25 mouse cellular contexts compared by ENCODE assay signal in genomic region chr13:102869541-102869940, GRCm38 (mm10).
A peak's percentile ranks its signal among the peaks of the same experiment; 100 is the strongest.
DNase-seq lines count a peak whose midpoint lies in the region; TF ChIP-seq lines count a peak whose summit lies in the region.
"Had no signal": no experiment of that assay in that cellular context is flagged by ENCODE, and none has a peak within 500 bp of the region (broad histone marks: within the 10 kb centered on the region; RNA-seq: fewer than 3 reads in every experiment).

No protein-coding gene starts in this region.

- H3K4me1 ChIP-seq in heart, adult 2 months (ENCODE audit: control insufficient read depth, insufficient read depth, low read length) = peaks cover 27% of the 10 kb centered on the region
- H3K4me1 ChIP-seq in heart, embryonic 10.5 days = peaks cover 43% of the 10 kb centered on the region
- peaks cover 24% of the 10 kb centered on the region for H3K4me1 ChIP-seq in brown adipose tissue, adult 24 weeks (ENCODE audit: control insufficient read depth, insufficient read depth, insufficient read length, low read length)

- TF ChIP-seq EP300 in heart, adult 2 months (IDR thresholded peaks at IDR 0.05; ENCODE audit: insufficient read depth, low read depth, low read length) = no peak

- no peak for TF ChIP-seq CTCF in heart, adult 2 months (IDR thresholded peaks at IDR 0.05)

- intact Hi-C loops in heart, adult 2 months (cut with DNase I) = no loop called here
- intact Hi-C loops in heart, postnatal 10 days (cut with DNase I) = loop anchor here (5.0 kb wide), 1 partner anchor 38 kb away; no protein-coding TSS in a partner anchor
- intact Hi-C loops in heart, postnatal 25 days (cut with DNase I) = loop anchor here (5.0 kb wide), 1 partner anchor 57 kb away; no protein-coding TSS in a partner anchor

- H3K27ac ChIP-seq in heart, adult 2 months = peak overlapping the region; percentile 73
- no peak overlapping the region for H3K27ac ChIP-seq in heart, embryonic 10.5 days
- H3K27ac ChIP-seq in brown adipose tissue, adult 24 weeks (replicated peaks; ENCODE audit: low read depth, low read length) = peak overlapping the region; percentile 92
- H3K27ac ChIP-seq: embryonic facial prominence, embryonic 12.5 days; liver, embryonic 14.5 days; macrophage; midbrain, embryonic 13.5 days; neural tube, embryonic 13.5 days had no signal

- no peak overlapping the region for H3K9ac ChIP-seq in heart, adult 2 months (ENCODE audit: low read depth, low read length)
- H3K9ac ChIP-seq: embryonic facial prominence, embryonic 12.5 days; liver, embryonic 14.5 days; midbrain, embryonic 13.5 days; neural tube, embryonic 13.5 days had no signal

- H3K27me3 ChIP-seq in heart, adult 2 months (ENCODE audit: control insufficient read depth, insufficient read depth, low read length) = no peaks in the 10 kb centered on the region
- H3K27me3 ChIP-seq in heart, embryonic 10.5 days (ENCODE audit: insufficient read depth, poor library complexity, severe bottlenecking) = no peaks in the 10 kb centered on the region
- H3K27me3 ChIP-seq: embryonic facial prominence, embryonic 12.5 days; heart, embryonic 13.5 days; midbrain, embryonic 13.5 days; neural tube, embryonic 13.5 days; Patski had no signal

- no peaks in the 10 kb centered on the region; the same call in 1 of the 2 replicates for H3K9me3 ChIP-seq in heart, embryonic 10.5 days

- 42% methylated on average over 4 of the region's 4 CpGs for WGBS in heart, adult 2 months
- 80% methylated on average over 4 of the region's 4 CpGs for WGBS in heart, embryonic 10.5 days

- H3K4me3 ChIP-seq in heart, adult 2 months = no peak overlapping the region
- H3K4me3 ChIP-seq in heart, embryonic 10.5 days = no peak overlapping the region
- H3K4me3 ChIP-seq in brown adipose tissue, adult 24 weeks (ENCODE audit: insufficient read depth, low read depth, low read length) = no peak overlapping the region
- H3K4me3 ChIP-seq: embryonic facial prominence, embryonic 12.5 days; heart, embryonic 13.5 days; midbrain, embryonic 13.5 days; neural tube, embryonic 13.5 days had no signal

- H3K36me3 ChIP-seq in heart, adult 2 months (ENCODE audit: control insufficient read depth, insufficient read depth, low read length) = peaks cover 44% of the 10 kb centered on the region
- H3K36me3 ChIP-seq in heart, embryonic 10.5 days = peaks cover 17% of the 10 kb centered on the region; the same call in 1 of the 2 replicates
- H3K36me3 ChIP-seq: embryonic facial prominence, embryonic 12.5 days; neural tube, embryonic 13.5 days had no signal

- DNase-seq in heart, adult 2 months = peak in 1 of 2 experiments; percentile 38
- DNase-seq in heart, postnatal 10 days = no peak
- DNase-seq in heart, postnatal 25 days (ENCODE audit: low spot score) = peak; percentile 14
- no peak for DNase-seq in heart, embryonic 10.5 days (ENCODE audit: low spot score)
- DNase-seq in lung, postnatal 25 days (ENCODE audit: low spot score) = peak; percentile 68
- DNase-seq in embryo, embryonic 10.5 days (ENCODE audit: low spot score) = no peak
- DNase-seq: adrenal gland, postnatal 10 days; cerebellum, adult 11 months; cerebellum, adult 9-10 months; cerebellum, postnatal 36 days; embryo, embryonic 11 days; gastrocnemius, postnatal 36 days; kidney, adult 2 months; kidney, postnatal 36 days; layer of hippocampus, postnatal 36 days; left cerebral cortex, postnatal 4 days; thymus, postnatal 4 days had no signal

- H3K79me2 ChIP-seq in heart, adult 2 months (replicated peaks; ENCODE audit: control insufficient read depth, insufficient read depth, low read length) = peaks cover 8% of the 10 kb centered on the region

- TF ChIP-seq POLR2A in heart, adult 2 months (IDR thresholded peaks at IDR 0.05; ENCODE audit: insufficient read depth, low read depth, low read length) = no peak

Comparison
In these comparisons a context has a peak if more than half of its experiments do, and no peak if none do; other contexts are left out.
1. DNase-seq: peak in heart, postnatal 25 days (single experiment) and lung, postnatal 25 days (single experiment); none in heart, postnatal 10 days (0 of 2), heart, embryonic 10.5 days (single experiment) and embryo, embryonic 10.5 days (single experiment).